1 mouse cellular context compared by ENCODE assay signal in the genomic region with DNA sequence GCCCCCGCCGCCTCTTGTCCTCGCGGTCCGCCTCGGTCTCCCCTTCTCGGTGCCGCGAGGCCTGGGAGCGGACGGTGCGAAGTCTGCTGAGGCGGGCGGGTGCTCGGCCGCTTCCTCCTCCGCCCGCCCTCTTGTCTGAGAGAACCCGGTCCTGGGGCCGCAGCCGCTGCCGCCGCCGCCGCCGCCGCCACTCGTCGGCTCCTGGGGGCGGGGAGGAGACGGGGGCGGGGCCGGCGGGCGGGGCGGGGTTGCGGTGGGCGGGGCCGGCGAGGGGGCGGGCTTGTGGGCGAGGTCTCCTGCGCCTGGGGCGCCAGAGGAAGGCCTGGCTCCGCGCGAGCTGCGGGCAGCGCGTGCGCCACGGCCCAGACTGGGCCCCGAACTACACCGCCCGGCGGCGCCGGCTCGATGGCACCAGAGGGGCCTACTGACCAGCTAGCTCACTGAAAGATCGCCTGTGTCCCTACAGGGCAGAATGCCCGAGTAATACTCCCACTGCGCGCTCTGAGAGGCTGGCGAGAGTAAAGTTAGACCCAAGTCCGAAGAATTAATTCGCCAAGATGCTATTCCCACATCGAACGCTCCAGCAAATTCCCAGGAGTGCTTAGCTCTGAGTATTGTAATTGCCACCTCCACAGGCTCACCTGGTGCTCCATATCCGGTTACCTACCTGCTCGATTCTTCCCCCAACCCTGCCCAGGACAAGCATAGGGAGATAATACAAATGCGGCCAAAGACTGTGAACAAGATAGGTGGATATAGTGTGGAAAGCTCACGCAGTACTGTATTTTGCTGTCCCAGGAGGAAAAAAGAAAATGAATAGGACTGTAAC.
TF ChIP-seq lines count a peak whose summit lies in the region.

A gene (minus strand): TSS at position 165 of the 829 bp plus-strand sequence.

TF ChIP-seq in MEL, 35 proteins besides CTCF, POLR2A, EP300 and RAD21 (continued from another document):
- TF ChIP-seq POLR2AphosphoS2 (IDR thresholded peaks at IDR 0.05; ENCODE audit: low read length) (peak; percentile 76; the same call in 1 of the 2 replicates), MYB (IDR thresholded peaks at IDR 0.05; ENCODE audit: low read depth, low read length) (no peak), NRF1 (IDR thresholded peaks at IDR 0.05; ENCODE audit: insufficient read depth, low read depth, low read length, poor library complexity, severe bottlenecking) (peak; percentile 72), HCFC1 (IDR thresholded peaks at IDR 0.05; ENCODE audit: low read depth, low read length) (peak; percentile 75), USF2 (IDR thresholded peaks at IDR 0.05; ENCODE audit: borderline replicate concordance in 1 of 2, insufficient read depth in 1 of 2, low read depth in 1 of 2, low read length in 2 of 2) (no peak), SIN3A (IDR thresholded peaks at IDR 0.05; ENCODE audit: low read length) (peak; percentile 50), MAX (IDR thresholded peaks at IDR 0.05; ENCODE audit: low read length) (0 out of 2 replicates have a peak, but pooled peaks have one; percentile 22), ZMIZ1 (IDR thresholded peaks at IDR 0.05; ENCODE audit: low read depth, low read length) (peak; percentile 95), TCF12 (IDR thresholded peaks at IDR 0.05; ENCODE audit: low read depth, low read length) (peak; percentile 63; the same call in 1 of the 2 replicates), TAL1 (IDR thresholded peaks at IDR 0.05; ENCODE audit: low read length) (no peak), ETS1 (IDR thresholded peaks at IDR 0.05; ENCODE audit: low read depth, low read length) (no peak), MYC (IDR thresholded peaks at IDR 0.05; ENCODE audit: low read depth, low read length) (peak; percentile 63), MAFK (IDR thresholded peaks at IDR 0.05; ENCODE audit: borderline replicate concordance, low read depth, low read length) (no peak)
TF ChIP-seq in MEL: peak in this region for 13.
